Mouse (Mus musculus) heart, embryonic 10.5 days (tissue): ENCODE results near the gene Serinc1. TPM values are rescaled to one million over a fixed set of nuclear protein-coding genes. Genes with fewer than 3 reads are reported as not detected.

Experiments
- DNase-seq: peaks from one replicate; pipeline ENCODE4 v3.0.0-alpha.2; 2017; ENCODE audit warnings: low spot score
- H3K27ac ChIP-seq: fragments of 300-500 bp; sonication (generic); 2 replicates; pipeline ENCODE4 v1.5.1; 2016; ENCODE audit warnings: mild to moderate bottlenecking
- H3K27me3 ChIP-seq: fragments of 300-500 bp; sonication (generic); 2 replicates; pipeline ENCODE4 v1.6.1; 2016; ENCODE audit warnings: mild to moderate bottlenecking; ENCODE audit not compliant: poor library complexity, insufficient read depth, severe bottlenecking
- H3K36me3 ChIP-seq: fragments of 300-500 bp; sonication (generic); 2 replicates; pipeline ENCODE4 v1.6.1; 2016; ENCODE audit warnings: mild to moderate bottlenecking, moderate library complexity
- H3K4me1 ChIP-seq: fragments of 300-500 bp; sonication (generic); 2 replicates; pipeline ENCODE4 v1.6.1; 2016; ENCODE audit warnings: mild to moderate bottlenecking
- H3K4me3 ChIP-seq: fragments of 300-500 bp; sonication (generic); 2 replicates; pipeline ENCODE4 v1.5.1; 2016; ENCODE audit warnings: mild to moderate bottlenecking, moderate library complexity
- H3K9me3 ChIP-seq: fragments of 300-500 bp; sonication (generic); 2 replicates; pipeline ENCODE4 v1.6.1; 2016; ENCODE audit warnings: mild to moderate bottlenecking, moderate library complexity
- WGBS: fragments of 180-500 bp; shearing (Covaris S2); methylation state at CpG from one replicate; pipeline ENCODE4 v1.1.7; 2016; 5-methylcytosine and 5-hydroxymethylcytosine counted together
- polyA plus RNA-seq: library from polyadenylated mRNA; unstranded; fragments of >200 nt; fragmentation: Nextera tagmentation; extraction: Ambion mirVana; gene quantifications from 2 replicates; pipeline ENCODE4 v1.2.1, GENCODE M21; 2016

Gene Serinc1
- polyA plus RNA-seq, 1 experiment from 2014 or later: 142 TPM

DNA sequence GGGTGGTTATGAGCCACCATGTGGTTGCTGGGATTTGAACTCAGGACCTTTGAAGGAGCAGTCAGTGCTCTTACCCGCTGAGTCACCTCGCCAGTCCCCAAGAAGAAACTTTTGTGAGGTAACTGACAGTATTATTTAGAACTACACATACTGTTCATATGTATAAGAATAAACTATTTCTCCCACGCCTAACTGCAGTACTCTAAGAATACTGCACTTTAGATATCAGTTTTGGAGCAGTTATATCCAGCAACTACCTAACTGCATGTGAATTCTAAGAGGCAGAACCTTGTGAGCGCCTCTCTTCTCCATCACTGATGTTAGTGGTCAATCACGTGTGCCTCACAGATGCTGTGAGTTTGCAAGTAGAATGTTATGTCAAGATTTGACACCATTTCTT is 5.9 kb downstream of the Serinc1 start:
- H3K4me3 ChIP-seq: no peak overlapping the region
- H3K27ac ChIP-seq: no peak overlapping the region
- H3K4me1 ChIP-seq: no peaks in the 10 kb centered on the region
- no peaks in the 10 kb centered on the region for H3K27me3 ChIP-seq
- H3K9me3 ChIP-seq: no peaks in the 10 kb centered on the region
- 93% methylated on average over 5 of the region's 5 CpGs for WGBS
- DNase-seq: no peak
- peaks cover 55% of the 10 kb centered on the region for H3K36me3 ChIP-seq

DNA sequence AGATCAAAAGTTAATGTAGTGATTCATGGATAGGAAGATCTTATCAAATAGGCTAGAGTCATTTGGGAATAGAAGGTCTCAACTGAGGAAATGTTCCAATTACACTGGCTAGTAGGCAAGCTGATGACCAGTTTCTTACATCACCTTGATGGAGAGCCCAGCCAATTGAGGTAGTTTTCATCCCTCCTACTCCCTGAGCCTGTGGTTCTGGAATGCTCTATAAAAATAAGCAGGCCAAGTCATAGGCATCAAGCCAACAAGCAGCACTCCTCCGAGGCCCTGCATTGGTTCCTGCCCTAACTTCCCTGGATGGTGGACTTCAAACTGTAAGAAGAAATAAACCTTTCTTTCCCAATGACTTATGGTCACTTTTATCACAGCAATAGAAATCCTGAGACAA is 17.1 kb downstream of the Serinc1 start:
- no peak for DNase-seq
- WGBS: 85% methylated on average over 1 of the region's 1 CpGs

DNA sequence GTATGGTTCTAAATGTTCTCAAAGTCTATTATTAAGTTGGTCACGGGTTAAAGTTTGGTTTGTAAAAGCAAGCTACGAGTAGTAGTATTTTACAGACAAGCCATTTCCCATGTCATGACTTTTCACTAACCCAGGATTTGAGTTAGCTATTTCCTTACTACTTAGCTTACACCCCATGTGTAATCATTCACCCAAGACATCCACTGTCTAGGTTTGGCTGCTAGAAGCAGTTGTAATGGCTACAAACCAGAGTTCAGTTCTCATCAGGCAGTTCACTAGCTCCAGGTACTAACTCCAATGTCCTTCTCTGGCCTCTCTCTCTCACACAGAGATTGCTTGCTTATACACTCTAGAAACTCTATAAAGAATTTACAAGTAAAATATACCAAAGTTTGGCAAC is 17.7 kb downstream of the Serinc1 start:
- 95% methylated on average over 2 of the region's 2 CpGs for WGBS
- no peaks in the 10 kb centered on the region for H3K4me1 ChIP-seq
- H3K36me3 ChIP-seq: peaks cover 87% of the 10 kb centered on the region
- H3K9me3 ChIP-seq: no peaks in the 10 kb centered on the region
- H3K4me3 ChIP-seq: no peak overlapping the region
- DNase-seq: no peak
- H3K27me3 ChIP-seq: no peaks in the 10 kb centered on the region
- no peak overlapping the region for H3K27ac ChIP-seq

More for the DNA sequence above, 17.1 kb downstream of the Serinc1 start:
- Histone ChIP-seq H3K9me3 (no peaks in the 10 kb centered on the region), H3K27me3 (no peaks in the 10 kb centered on the region), H3K4me1 (no peaks in the 10 kb centered on the region), H3K27ac (no peak overlapping the region), H3K4me3 (no peak overlapping the region), H3K36me3 (peaks cover 90% of the 10 kb centered on the region)

DNA sequence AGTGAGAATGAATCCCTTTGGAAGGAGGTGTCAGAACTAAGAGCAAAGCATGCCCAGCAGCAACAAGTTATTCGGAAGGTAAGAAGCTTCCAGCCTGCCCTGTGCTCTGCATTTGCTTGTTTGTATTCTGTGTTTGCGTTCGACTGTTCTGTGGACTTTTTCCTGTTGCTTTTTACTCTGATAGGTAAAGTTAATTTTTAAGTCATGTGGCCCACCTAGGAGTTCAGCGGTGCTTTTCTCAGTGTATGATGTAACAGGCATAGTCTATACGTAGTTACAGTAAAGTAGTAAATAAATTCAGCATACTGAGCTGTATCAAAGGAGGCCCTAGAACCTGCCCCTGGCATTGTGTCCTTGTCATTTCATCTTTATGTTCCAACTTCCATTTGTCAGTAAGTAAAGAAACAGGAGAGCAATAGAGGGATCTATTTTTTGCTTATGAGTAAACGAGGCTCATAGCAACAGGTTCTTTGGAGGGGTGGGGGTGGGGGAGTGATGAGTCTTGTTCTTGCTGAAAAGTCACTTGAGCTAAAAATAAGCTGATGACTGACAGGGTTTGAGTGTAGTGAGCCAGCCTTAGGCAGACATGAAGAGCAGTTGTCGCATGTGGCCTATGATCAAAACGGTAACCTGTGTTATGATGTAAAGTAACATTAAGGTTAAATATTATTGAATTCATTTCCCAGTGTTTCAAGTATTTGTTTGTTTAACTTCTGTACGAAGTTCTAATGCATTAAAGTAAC is 32.7 kb downstream of the Serinc1 start:
- no peak for DNase-seq

DNA sequence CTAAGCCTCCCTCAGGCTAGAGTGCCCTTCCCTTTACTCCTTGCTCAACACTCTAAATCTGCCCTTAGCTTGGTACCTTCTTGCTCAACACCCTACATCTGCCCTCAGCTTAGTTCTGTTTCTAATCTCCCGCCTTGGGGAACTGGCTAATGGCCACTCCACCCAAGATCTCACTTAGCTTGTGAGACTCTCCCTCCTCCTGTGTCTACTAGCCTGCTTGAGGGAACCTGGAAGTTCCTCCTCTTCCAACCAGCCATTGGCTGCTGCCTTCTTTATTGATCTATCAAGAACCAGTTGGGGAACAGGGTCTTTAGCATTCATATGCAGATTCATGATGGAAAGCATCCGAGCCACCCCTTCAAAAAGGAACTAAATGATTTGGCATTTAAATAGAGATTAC is 40.3 kb downstream of the Serinc1 start:
- Histone ChIP-seq H3K27ac (no peak overlapping the region), H3K36me3 (peaks cover 14% of the 10 kb centered on the region), H3K9me3 (no peaks in the 10 kb centered on the region), H3K27me3 (no peaks in the 10 kb centered on the region), H3K4me3 (no peak overlapping the region), H3K4me1 (peaks cover 10% of the 10 kb centered on the region)
- DNase-seq: no peak
- WGBS: 88% methylated on average over 2 of the region's 2 CpGs

More for the DNA sequence above, 32.7 kb downstream of the Serinc1 start:
- H3K36me3 ChIP-seq: peaks cover 22% of the 10 kb centered on the region
- H3K27me3 ChIP-seq: no peaks in the 10 kb centered on the region
- peaks cover 16% of the 10 kb centered on the region for H3K4me1 ChIP-seq
- WGBS: 58% methylated on average over 9 of the region's 9 CpGs
- peak overlapping the region; percentile 3; the same call in 1 of the 2 replicates for H3K4me3 ChIP-seq
- peak overlapping the region; percentile 69; the same call in 1 of the 2 replicates for H3K27ac ChIP-seq
- H3K9me3 ChIP-seq: no peaks in the 10 kb centered on the region

DNA sequence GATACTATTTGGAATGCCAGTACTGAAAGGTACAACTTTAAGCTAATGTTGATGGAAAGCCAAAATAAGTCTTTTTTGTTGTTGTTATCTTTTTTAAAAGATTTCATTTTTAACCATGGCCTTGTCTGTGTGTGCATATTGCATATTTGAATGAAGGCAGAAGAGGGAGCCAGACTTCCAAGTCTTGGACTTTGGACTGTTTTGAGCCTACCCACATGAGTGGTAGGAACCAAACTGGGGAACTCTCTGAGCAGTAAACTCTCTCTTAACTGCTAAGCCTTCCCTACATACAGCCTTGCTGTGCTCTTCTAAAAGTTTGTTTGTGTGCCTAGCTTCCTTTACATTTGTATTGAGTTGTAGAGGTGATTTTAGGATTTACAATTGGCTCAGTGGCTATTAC is 43.7 kb downstream of the Serinc1 start:
- no peak overlapping the region for H3K27ac ChIP-seq
- H3K36me3 ChIP-seq: peaks cover 8% of the 10 kb centered on the region
- H3K9me3 ChIP-seq: no peaks in the 10 kb centered on the region
- H3K27me3 ChIP-seq: no peaks in the 10 kb centered on the region
- peaks cover 4% of the 10 kb centered on the region for H3K4me1 ChIP-seq
- no peak overlapping the region for H3K4me3 ChIP-seq
- no peak for DNase-seq

DNA sequence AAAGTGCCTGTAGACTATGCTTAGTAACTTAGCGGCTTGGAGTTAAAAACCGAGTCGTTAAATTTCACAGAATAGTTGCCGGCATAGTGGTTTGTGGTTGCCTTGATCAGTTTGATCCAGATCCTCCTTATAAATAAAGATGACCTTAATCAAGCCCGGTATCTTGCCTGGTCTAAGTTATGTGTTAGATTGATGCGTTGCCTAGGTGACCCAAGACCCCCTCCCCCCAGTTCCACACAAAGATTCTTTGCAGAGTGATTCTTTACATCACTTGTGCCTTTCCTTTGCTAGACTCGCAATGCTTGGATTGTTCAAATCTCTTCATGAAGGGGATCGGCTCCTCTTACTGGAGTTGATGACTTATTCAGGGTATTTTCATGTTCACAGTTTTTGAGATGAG is 45.1 kb downstream of the Serinc1 start:
- H3K4me1 ChIP-seq: peaks cover 4% of the 10 kb centered on the region
- peak overlapping the region; percentile 98 for H3K27ac ChIP-seq

DNA sequence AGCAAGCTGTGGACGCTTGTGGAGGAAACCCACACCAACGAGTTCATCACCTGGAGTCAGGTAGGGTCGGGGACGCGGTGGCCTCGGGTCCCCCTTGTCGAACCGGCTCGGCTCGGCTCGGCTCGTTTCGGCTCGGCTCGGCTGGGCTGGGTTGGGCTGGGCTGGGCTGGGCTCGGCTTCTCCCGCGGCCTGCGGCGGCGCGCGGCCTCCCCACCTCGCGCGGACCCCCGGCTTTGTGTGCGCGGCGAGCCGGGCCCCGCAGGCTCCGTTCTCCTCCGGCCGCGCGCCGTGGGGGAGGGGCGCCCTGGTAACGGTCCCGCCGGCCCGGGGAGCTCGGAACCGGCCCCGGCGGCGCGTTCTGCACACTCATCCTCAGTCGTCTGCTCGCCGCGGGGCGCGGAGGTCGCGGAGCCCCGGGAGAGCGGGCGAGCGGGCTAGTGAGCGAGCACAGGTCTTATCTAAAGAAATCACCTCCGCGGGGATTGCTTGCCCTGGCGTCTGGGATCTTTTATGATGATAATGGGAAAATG is 45.7 kb downstream of the Serinc1 start:
- WGBS: under 1% methylated on average over 65 of the region's 65 CpGs
- peak overlapping the region; percentile 94 for H3K4me3 ChIP-seq
- H3K4me1 ChIP-seq: peaks cover 4% of the 10 kb centered on the region
- no peaks in the 10 kb centered on the region; the same call in 1 of the 2 replicates for H3K36me3 ChIP-seq
- H3K27ac ChIP-seq: peak overlapping the region; percentile 98
- DNase-seq: peak; percentile 75
- H3K27me3 ChIP-seq: no peaks in the 10 kb centered on the region
- no peaks in the 10 kb centered on the region for H3K9me3 ChIP-seq

More for the DNA sequence above, 45.1 kb downstream of the Serinc1 start:
- Histone ChIP-seq H3K4me3 (peak overlapping the region; percentile 94), H3K27me3 (no peaks in the 10 kb centered on the region), H3K36me3 (peaks cover 5% of the 10 kb centered on the region; the same call in 1 of the 2 replicates), H3K9me3 (no peaks in the 10 kb centered on the region)
- WGBS: 2% methylated on average over 8 of the region's 8 CpGs
- DNase-seq: no peak

DNA sequence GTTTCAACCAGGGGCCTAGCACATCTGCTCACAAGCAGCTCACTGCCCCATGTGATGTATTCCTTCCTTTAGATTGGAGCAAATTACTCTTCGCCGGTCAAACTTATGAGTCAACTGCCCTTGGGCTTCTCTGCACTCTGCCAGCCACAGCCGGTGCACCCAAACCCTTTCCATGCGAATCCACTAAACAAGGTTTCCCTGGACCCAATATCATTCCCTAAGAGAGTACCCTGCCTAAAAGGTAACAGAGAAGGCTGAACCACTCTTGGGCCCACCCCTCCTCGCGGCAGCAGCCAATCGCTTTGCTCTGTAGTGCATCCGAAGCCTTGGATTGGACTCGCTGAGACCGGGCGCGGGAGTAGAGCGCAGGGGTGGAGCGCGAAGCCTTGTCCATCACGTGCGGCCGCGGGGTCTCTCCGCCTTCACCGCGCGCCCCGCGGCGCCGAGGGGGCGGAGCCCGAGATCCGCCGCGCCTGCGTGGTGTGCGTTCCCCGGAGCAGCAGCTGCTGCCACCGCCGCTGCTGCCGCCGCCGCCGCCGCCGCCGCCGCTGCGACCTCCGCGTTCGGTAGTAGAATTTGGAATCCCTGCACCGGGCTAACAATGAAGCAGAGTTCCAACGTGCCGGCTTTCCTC is 46.3 kb downstream of the Serinc1 start, which contains the start of gene Hsf2:
Gene Hsf2, plus strand, starts transcription at position 478 of the 634 bp plus-strand sequence.
- WGBS: 1% methylated on average over 44 of the region's 52 CpGs
- DNase-seq: peak; percentile 98

DNA sequence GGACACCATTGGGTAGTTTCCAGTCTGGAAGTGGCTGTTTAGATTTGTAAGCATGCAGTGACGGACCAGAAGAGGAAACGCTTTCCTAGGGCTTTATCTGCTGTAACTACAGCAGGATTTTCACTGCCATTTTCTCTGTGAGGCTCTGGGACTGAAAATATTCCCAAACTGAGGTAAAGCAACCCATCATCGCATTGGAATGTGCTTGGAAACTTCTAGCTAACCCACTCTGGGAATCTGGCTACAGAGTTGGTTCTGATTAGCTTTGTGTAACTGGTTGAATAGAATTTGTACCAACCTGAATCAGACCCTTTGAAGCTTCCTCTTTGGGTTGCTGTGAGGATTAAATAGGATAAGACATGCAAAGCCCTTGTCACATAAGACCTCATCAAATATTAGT is 47.6 kb downstream of the Serinc1 start:
- no peak for DNase-seq
- H3K4me3 ChIP-seq: no peak overlapping the region

More for the DNA sequence above, 46.3 kb downstream of the Serinc1 start, which contains the start of gene Hsf2:
- no peaks in the 10 kb centered on the region for H3K9me3 ChIP-seq
- peaks cover 4% of the 10 kb centered on the region for H3K4me1 ChIP-seq
- peak within 1 kb of the TSS; percentile 98 for H3K27ac ChIP-seq
- H3K27me3 ChIP-seq: no peaks in the 10 kb centered on the region
- H3K4me3 ChIP-seq: peak within 1 kb of the TSS; percentile 94
- no peaks in the 10 kb centered on the region for H3K36me3 ChIP-seq

DNA sequence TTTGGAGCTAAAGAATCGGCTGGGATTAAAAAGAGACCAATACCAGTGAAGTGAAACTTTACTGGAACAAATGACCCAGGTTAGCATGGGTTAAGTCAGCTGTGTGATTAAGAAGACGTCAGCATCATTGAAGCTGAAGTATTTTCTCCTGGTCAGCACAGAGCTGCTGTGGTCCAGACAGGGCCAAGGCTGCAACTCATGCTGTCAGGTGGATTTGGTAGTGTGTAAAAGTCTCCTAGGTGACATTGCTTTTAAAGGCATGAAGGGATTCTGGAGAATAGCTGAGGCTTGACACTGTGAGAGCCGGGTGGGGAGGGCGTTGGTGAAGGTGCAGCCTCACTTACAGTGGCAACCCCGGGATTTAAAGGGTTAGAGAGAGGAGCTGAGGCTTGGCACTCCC is 50.6 kb downstream of the Serinc1 start:
- no peak for DNase-seq
- Histone ChIP-seq H3K36me3 (no peaks in the 10 kb centered on the region), H3K27me3 (no peaks in the 10 kb centered on the region), H3K9me3 (no peaks in the 10 kb centered on the region), H3K27ac (no peak overlapping the region), H3K4me1 (no peaks in the 10 kb centered on the region), H3K4me3 (no peak overlapping the region)
- WGBS: 46% methylated on average over 5 of the region's 5 CpGs

More for the DNA sequence above, 47.6 kb downstream of the Serinc1 start:
- H3K27ac ChIP-seq: no peak overlapping the region
- peaks cover 1% of the 10 kb centered on the region for H3K4me1 ChIP-seq
- no peaks in the 10 kb centered on the region for H3K36me3 ChIP-seq
- WGBS: 66% methylated on average over 3 of the region's 3 CpGs
- no peaks in the 10 kb centered on the region for H3K27me3 ChIP-seq
- no peaks in the 10 kb centered on the region for H3K9me3 ChIP-seq

DNA sequence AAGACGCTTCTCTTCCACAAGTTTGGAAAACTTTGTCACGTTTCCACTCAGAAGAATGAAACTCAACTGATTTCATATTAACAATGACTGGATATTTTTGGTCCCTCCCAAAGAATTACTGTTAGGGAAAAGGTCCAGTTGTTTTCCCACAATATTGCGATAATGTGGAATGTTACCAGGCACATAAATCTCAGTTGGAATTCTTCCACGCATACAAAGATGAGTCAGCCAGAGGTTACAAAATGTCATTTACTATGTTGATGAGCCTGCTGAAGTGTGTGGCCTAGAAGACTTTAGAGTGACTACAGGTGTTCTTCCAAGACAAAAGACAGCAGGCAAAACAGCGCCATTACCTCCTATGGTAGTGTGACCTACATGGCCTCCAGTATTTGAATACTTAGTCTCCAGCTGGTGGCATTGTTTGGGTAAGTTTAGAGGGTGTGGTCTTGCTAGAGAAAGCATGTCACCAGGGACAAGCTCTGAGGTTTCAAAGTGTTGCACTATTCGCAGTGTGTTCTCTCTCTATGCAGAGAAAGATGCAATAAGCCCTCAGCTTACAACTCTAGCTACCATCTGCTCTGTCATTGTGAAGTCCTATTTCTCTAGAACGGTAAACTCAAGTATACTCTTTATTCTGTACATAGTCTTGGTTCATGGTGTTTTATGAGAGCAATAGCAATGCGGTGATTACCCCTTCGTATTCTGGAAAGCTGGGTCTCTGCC is 55.0 kb downstream of the Serinc1 start:
- Histone ChIP-seq H3K4me1 (no peaks in the 10 kb centered on the region), H3K27me3 (no peaks in the 10 kb centered on the region), H3K27ac (no peak overlapping the region), H3K36me3 (no peaks in the 10 kb centered on the region), H3K9me3 (no peaks in the 10 kb centered on the region), H3K4me3 (no peak overlapping the region)
- DNase-seq: no peak
- WGBS: 83% methylated on average over 9 of the region's 9 CpGs
